Mouse (Mus musculus): ENCODE results near the gene Prim2.

The Prim2 gene

DNA sequence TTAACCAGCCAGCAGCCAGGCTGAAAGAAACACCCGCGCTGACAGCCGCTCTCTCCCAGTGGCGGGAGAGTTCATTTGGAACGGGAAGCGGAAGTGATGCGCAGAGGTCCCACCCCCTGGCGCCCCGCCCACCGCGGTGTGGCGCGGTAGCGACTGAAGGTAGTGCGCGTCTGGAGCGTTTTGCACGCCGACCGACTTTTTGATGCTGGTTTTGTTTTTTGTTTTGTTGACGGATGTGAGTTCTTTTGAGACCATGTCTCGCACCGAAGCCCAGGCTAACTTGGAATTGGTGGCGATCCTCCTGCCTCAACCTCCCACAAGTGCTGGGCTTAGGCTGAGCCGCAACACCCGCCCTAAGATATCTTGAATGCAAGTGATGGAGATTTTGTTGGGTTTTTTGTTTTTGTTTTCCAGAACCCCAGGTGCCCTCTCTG lies at the start of gene Prim2:
Prim2 (minus strand) TSS at position 88 of the 434 bp plus-strand sequence.
- peak; percentile 90 to 93 for DNase-seq

DNA sequence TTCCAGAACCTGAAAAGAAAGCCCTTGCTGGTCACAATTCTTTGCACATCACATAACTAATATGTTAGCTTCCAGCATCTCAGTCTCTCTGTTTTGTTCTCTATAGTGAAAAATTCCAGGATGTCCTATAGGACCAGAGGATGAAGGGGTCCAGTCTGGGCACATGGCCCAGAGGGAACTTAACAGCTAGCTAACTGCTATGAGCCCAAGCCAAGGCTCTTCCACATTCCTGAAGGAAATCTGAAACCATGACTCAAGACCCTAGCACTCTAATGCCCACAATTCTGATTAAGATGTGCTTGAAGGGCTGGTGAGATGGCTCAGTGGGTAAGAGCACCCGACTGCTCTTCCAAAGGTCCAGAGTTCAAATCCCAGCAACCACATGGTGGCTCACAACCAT lies 48.0 kb upstream of the Prim2 start:
- no peak for DNase-seq

DNA sequence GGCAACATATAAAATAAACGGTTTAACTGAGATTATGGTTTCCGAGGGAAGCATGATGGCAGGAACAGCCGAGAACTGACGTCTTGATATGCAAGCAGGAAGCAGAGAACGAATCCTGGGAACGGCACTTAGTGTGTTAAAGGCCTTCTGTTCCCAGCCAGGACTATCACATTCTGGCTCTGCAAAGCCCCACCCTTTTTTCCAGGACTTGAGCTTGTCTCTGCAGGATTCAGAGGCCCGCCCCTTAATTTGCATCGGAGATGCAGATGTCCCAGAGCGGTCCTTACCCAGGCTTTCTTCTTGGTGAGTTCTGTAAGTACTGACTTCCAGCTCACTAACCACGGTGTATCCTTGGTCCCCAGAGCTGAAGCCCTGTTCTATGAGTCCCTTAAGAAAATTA lies 45.2 kb upstream of the Prim2 start:
- DNase-seq: no peak

DNA sequence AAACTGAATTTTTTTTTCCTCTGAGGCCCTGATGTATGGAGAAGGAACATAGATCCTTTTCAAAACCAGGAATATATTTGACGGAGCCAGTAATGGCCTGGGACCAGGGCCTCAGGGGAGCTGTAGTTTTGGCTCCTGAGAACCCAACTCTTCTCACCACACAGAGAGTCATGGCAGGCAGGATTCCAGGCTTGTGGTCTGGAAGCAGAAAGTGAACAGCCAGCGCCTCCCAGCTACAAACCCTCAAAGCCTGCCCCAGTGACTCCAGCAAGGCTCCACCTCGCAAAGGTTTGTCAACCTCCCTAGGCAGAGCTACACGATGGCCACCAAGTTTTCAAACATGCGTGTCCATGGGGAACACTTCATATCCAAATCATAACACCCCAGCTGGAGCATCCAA lies 42.4 kb upstream of the Prim2 start:
- DNase-seq: no peak

DNA sequence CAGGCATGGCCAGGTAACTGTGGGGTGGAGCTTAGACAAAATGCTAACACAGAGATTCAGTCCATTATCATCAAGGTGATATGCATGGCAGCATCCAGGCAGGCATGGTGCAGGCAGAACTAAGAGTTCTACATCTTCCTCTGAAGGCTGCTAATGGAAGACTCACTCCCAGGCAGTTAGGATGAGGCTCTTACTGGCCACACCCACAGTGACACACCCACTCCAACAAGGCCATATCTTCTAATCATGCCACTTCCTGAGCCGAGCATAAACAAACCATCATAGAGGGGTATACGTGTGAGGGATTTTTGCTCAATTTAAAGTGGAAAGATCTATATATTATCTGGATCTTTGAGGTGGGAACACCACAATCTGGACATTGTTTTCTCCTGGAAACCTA lies 40.0 kb upstream of the Prim2 start:
- no peak for DNase-seq

DNA sequence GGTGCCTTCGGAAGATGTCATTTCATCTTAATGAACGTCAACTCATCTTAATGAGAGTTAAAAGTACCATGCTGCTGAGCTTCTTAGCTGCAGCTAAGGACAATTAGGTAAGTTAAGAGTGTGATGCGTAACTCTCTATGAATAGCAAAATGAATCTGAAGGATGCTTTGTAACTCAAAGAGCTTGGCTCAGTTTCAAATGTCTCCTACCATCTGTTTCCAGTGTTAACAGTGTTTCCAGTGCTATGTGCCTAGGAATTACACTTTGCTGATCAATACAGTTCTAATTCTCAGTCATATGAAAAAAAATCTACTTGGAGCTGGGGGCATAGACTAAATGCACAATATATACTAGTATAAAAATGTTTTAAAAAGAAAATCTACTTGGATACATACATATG lies 31.6 kb upstream of the Prim2 start:
- no peak for DNase-seq

DNA sequence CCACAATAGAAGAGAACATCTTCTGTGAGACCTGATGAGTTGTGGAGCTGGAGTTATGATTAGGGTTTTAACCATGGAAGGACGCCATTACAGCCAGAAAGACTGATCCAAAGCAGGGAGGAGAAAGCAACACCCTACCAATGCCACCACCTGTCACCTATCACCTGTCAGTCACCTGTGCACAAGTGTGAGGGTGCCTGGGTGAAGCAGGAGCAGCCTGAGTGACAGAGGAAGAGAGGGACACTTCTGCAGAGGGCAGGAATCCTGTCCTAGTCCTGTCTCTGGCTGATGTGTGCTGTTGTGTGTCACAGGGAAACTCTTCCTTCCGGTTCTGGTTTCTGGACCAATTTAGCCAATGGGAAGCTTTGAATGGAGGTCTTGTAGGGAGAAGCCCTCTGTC lies 26.4 kb upstream of the Prim2 start:
- no peak for DNase-seq

DNA sequence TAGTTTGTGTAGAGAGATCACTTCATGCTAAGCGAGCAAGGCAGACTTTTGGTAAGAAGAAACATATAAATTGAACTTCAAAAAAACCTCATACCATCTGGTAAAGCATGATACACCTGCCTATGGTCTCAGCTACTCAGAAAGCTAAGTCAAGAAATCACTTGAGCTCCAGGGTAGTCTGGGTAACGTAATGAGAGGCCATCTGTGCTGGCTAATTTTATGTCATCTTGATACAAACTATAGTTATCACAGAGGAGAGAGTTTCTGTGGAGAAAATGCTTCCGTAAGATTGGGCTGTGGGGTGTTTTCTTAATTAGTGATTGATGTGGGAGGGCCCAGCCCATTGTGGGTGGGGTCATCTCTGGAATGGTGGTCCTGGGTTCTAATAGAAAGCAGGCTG lies 24.3 kb upstream of the Prim2 start:
- DNase-seq: no peak

DNA sequence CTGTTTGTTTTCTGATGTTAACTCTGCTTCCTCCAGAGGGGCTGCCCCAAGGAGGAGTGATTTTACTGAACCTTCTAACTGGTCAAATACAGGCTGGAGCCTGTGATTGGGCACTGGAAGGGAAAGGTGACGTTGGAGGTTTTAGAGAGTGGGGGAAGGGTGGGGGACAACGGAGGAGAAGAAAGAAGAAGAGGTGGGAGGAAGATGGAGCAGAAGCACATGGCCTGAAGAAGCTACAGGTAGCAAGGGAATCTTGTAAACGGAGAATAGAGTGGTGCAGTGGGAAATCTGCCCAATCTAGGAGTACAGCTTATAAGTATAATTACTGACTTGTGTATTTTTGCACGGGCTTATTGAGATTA lies 20.5 kb upstream of the Prim2 start:
- DNase-seq: no peak

DNA sequence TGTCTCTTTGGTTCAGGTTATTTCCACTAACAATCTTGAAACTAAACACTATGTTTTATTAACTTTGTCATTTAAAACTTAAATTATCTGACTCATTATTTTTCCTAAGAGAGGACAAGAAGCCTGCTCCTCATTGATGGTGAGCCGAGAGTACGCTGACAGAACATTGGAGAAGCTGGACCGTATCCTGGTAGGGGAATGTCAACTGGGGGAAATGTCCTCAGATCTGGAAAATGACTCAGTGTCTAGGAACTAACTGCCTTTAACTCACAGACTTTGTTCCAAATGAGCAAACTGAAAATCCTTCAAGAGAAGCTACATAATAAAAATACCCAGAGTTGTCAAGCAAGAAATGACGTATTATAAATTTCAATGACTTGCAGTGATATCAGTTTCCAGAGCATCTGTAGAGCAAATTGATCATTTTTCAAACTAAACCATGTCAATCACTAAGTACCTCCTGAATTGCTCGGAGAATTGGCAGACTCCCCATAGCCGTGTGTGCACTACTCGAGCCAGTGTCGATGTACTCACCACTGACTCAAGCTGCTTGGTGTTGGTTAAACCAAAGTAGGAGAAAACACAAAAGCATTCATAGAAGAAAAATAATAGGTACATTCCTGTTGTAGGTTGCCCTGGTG lies 20.0 kb upstream of the Prim2 start:
- no peak for DNase-seq

DNA sequence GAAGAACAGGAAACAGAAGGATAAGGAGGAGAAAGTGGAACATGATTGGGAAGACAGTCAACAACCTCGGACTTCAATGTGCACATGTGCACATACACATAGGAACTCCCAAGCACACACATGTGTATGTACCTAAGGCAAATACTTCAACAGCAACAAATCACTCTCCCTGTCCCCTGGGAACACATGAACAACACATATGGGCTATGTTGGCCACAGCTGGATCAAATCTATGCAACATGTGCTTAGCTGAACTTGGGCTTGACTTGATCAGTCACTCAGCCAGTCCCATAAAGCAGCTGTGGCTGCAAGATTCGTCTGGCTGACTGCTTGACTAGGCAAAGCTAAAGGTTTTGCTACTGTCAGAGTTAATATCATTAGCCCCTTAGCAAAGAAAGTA lies 19.2 kb upstream of the Prim2 start:
- no peak for DNase-seq

DNA sequence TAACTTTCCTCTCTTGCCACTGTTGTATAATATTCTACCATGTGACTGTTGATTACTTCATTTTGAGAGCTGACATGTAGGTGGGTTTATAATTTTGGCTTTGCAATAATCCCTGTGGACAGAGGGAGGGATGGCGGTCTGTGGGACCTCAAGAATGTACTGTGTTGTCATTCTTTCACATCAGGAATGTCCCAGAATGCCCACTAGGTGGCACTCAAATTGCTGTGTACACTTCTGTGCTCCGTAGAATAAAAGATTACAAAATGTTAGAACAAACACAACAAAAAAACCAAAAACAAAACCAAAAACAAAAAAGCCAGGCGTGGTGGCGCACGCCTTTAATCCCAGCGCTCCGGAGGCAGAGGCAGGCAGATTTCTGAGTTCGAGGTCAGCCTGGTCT lies 14.9 kb upstream of the Prim2 start:
- DNase-seq: peak in 1 of 2 experiments; percentile 21

DNA sequence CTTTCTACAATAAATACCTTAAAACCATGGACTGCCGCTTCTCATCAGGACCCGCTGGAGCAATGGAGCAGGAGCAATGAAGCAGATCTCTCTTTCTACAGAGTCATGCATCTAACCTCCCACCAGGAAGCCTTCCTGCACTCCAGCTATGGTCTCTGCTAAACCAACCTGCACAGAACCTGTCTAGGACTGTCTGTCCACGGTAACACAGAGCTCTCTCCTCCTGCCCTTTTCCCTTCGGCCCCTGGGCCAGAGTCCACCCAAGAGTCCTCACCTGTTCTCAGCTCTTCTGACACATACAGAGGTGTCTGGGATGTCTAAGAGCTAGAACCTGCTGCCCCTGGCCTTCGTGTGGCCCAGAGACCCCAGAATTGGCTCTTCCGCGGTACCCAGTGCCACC lies 11.3 kb upstream of the Prim2 start:
- DNase-seq: no peak

DNA sequence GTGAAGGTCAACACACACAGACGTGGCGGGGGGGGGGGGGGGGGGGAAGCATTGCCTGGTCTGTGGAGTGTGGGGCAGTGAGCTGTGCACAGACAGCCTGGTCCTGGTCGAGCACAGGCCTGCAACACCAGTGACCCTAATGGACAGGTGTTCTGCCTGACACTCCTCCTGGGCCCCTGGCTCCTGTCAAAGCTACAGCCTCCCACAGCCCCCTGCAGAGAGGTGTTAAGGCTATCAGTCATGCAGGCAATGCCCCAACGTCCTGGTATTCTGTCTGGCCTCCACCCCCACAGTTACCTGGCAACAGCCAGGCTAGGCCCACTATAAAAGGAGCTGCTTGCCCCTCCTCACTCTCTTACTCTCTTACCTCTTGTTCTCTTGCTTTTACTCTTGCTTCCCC lies 10.8 kb upstream of the Prim2 start:
- no peak for DNase-seq

DNA sequence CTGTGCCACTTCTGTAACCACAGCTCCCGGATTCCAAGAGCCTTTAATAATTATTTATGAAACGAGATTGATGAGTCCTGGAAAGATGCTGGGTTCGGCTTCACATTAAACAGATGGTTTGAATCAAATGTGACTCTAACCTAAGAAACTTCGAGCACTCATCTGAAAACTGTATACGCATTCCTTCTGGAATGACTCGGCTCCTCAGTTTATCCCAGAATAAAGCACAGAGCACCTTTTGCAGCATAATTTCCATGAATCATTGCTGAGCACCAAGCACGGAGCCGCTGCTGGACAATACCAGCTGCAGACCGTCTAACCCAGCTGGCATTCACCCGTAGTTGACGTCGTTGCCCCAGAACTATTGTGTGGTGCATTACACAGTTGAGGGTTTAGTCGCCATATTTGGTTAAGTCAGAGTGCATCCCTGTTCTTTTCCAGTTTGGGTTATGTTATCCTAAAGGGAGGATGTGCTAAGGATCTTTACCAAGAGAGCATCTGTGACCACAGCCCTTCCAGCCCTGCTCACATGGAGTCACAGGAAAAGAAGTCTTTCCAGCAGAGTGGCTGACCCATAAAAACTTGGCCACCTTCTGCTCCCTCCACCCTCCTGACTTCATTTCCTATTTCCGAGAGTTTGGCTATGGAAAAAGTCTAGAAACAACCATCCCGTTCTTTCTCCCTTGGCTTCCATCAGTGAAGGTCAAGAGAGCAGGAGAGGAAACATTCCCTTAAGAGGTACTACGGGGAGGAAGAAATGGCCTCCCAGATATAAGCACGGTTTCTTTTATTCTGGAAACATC lies 3.8 kb upstream of the Prim2 start:
- DNase-seq: no peak

DNA sequence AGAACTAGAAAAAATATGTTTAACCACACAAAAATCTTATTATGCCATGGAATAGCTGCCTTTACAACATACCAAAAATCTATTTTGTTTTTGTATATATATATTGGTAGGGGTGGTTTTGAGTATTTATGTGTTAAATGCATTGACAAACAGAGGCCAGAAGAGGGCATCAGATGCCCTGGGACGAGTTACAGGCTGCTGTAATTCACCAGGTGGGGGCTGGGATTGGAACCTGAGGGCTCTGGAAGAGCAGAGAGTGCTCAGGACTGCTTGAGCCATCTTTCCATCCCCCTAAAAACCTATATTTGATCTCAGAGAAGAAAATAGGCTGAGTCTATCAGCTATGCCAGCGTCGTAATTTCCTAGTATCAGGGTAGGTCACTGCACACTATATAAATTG lies 2.9 kb upstream of the Prim2 start:
- DNase-seq: peak; percentile 34 to 47

DNA sequence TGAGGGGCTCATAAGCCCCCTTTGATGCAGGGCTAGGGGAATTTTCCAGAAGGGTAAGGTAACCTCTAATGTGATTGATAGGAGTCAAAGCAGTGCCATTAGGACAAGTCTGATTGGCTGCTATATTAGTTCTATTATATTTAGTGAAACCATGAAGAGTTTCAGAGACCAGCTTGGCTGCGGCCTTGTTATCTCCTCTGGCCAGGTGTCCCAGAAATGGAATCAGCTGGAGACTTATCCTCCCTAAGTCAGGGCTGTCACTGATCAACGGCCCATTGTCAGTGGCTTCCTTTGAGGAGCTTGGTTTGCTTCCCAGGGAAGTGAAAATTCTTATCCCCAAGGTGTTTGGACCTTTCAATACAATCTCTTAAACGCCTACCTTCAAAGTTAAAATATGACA lies 2.5 kb upstream of the Prim2 start:
- no peak for DNase-seq

DNA sequence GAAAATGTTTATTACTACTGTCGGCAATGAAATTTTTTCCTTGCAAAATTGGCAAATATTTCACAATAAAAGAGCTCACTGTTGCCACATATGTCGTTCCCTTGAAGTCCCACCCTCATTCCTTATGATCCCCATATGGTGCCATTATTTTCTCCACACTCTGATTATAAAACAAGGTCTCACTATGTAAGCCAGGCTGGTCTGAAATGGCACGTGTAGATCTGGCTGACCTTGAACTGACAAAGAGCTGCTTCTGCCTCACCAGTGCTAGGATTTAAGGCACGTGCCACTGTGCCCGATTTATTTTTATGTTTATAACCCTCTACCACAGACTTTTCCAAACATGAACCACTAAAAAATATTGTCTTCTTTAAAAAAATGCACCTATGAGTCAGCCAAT lies 1.8 kb upstream of the Prim2 start:
- no peak for DNase-seq

DNA sequence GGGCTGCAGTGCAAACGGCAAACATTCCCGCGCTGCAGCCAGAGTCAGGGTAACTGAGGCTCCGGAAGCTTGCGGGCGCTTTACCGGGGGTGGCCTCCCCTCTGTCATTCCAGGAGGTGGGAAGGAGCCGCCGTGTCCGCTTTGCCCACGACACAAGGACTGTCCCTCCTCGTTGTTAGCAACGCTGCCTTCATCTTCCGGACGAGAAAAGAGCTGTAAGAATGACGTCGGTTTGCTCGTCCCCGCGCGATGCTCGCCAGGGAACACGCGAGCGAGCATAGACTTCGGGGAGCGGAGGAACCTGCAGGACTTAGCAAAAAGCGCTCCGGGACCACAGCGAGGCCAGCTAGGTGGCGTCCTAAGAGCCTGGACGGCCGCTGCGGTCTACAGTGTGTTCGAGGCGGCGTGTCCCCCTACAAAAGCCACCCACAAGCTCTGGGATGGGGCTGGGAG lies 595 bp upstream of the Prim2 start:
- DNase-seq: peak; percentile 59 to 64

DNA sequence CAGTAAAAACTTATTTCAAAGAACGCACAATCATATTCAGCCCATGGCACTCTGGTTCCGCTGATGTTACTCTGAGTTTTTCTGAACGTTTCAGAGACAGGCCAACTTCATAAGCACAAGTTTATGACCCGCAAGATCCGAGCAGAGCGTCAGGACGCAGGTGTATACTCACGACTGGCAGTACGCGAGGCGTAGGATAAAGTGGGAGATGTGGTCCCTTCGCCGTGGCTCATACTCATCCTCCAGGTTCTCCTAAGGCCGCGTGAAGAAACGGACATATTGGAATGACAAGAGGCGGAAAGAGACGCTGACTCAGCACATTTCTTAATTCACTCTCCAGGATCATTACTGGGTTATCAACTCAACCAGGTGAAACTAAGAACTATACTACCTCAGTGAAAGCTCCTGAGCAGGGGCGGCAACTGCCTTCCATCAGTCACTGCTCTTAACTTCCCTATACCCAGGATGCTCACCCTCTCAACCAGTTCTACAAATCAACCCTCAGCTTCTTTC lies 5.9 kb downstream of the Prim2 start:
- DNase-seq: peak in 1 of 2 experiments; percentile 5

DNA sequence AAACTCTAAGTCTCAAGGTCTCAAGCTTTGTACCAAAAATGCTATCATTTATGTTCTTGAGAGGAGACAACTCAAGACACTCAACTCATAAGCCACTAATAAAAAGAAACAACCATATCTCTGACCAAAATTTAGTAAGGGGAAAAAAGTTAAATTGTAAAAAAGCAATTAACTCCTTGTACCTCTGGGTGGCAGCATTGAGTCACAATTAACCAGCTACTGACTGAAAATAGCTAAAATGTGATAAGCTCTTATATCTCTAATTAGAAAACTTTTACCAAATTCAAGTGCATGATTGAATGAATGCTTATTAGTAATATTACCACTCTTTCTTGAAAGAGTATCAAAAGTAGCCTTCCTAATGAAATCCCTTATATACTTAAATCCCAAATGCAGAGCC lies 6.4 kb downstream of the Prim2 start:
- DNase-seq: peak in 1 of 2 experiments; percentile 15

DNA sequence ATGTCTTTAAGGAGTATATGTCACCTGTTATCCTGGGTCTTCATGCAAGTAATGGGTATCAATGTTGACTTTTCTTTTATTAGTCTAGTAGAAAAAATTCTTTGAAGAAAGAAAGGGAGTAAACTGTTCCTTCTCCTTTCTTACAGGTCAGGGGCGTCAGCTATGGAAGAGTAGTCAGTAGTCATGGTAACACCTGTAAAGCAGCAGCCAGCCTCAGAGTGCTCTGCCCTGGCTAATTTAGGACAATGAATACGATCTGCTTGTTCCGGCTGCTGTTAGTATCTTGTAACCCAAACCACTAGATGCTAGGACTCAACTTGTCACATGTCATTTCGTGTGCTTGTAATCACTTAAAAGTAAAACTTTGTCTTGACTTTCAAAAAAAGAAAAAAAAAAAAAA lies 11.3 kb downstream of the Prim2 start:
- DNase-seq: no peak

DNA sequence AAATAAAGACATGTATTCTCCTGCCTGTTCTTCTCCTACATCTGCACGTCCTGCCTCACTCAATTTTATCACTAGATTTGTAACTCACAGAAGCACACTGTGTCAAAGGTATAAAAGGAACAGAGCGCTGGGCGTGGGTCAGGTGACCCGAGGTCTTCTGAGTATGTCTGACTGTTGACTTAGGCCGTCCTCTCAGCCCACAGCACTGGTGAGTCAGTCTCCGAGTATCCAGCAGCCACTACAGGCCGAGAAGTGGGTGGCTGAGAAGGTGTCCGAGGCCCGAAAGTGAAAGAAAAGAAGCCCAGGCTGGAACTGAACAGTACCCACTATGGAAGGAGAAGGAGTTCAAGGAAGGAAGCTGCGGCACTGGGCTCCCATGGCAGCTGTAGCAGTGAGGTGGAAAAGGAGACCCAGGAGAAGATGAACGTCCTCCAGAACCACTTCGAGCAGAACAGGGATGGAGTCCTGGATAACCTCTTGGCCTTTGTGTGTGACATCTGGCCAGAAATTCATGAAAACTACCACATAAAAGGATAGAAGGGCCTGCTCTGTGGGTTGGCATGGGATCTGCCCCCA lies 11.9 kb downstream of the Prim2 start:
- DNase-seq: no peak

DNA sequence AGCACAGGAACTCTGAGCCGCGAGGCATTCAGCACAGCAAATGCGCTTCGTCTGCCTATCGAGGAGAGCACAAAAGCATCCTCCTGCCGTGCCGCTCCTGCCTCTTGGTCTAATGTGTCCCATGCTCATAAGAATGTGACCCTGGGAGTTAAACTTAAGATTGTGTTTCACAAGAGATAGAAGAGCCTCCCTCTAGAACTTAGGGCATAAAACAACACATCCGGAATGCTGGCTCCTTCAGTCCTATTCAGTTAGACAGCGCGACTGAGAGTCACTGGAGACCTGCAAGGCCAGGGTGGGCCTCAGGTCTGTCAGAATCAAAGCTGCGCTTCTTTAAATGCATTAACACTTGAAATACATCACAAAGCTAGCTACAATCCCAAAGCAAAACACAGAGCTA lies 18.7 kb downstream of the Prim2 start:
- no peak for DNase-seq
